Mouse (Mus musculus) brown adipose tissue, adult 24 weeks (tissue): ENCODE measurements around the gene Dis3l. TPM values are rescaled to one million over a fixed set of nuclear protein-coding genes. Genes with fewer than 3 reads are reported as not detected.

Experiments
- H3K27ac ChIP-seq: fragments of 200-500 bp; replicated peaks from 2 replicates; pipeline ENCODE4 v1.5.1; 2012; ENCODE audit warnings: low read depth, mild to moderate bottlenecking, low read length
- H3K4me1 ChIP-seq: fragments of 200-500 bp; 2 replicates; pipeline ENCODE4 v1.6.1; 2012; ENCODE audit warnings: low read length, mixed read lengths; ENCODE audit not compliant: control insufficient read depth, insufficient read depth, insufficient read length
- H3K4me3 ChIP-seq: fragments of 200-500 bp; 2 replicates; pipeline ENCODE4 v1.5.1; 2012; ENCODE audit warnings: low read depth, mild to moderate bottlenecking, low read length, moderate library complexity; ENCODE audit not compliant: insufficient read depth
- polyA plus RNA-seq: library from polyadenylated mRNA; stranded (reverse); fragments of >200 nt; gene quantifications from 2 replicates; pipeline ENCODE4 v1.2.4, GENCODE M21; 2012; ENCODE audit not compliant: missing spikeins, insufficient read depth, insufficient read length

The Dis3l gene
- polyA plus RNA-seq, result 18.0 and 18.7 TPM in 2 replicates

GRCm38 (mm10) chr9:64341254-64341566, at the start of gene Dis3l:
Gene Dis3l (minus strand): TSS chr9:64341288.
- Histone ChIP-seq H3K4me3 (peak within 1 kb of the TSS; percentile 90), H3K27ac (peak within 1 kb of the TSS; percentile 96), H3K4me1 (no peaks in the 10 kb centered on the region)

- Histone ChIP-seq H3K4me1 (peaks cover 3% of the 10 kb centered on the region; the same call in 1 of the 2 replicates), H3K4me3 (no peak overlapping the region), H3K27ac (no peak overlapping the region)
Measured at GRCm38 (mm10) chr9:64389576-64390292, 48.6 kb upstream of the Dis3l start.

GRCm38 (mm10) chr9:64386466-64387211, 45.6 kb upstream of the Dis3l start:
- Histone ChIP-seq H3K4me1 (peaks cover 3% of the 10 kb centered on the region; the same call in 1 of the 2 replicates), H3K27ac (no peak overlapping the region), H3K4me3 (no peak overlapping the region)

GRCm38 (mm10) chr9:64385511-64386465, 44.7 kb upstream of the Dis3l start, which contains the start of gene Megf11:
Gene Megf11 (plus strand): TSS chr9:64385626.
- Histone ChIP-seq H3K4me3 (peak within 1 kb of the TSS; percentile 34), H3K27ac (no peak within 1 kb of the TSS), H3K4me1 (peaks cover 3% of the 10 kb centered on the region; the same call in 1 of the 2 replicates)

GRCm38 (mm10) chr9:64383021-64383788, 42.1 kb upstream of the Dis3l start:
- no peak overlapping the region for H3K4me3 ChIP-seq
- H3K27ac ChIP-seq, result no peak overlapping the region
- peaks cover 3% of the 10 kb centered on the region; the same call in 1 of the 2 replicates for H3K4me1 ChIP-seq

GRCm38 (mm10) chr9:64376380-64376779, 35.3 kb upstream of the Dis3l start:
- no peaks in the 10 kb centered on the region for H3K4me1 ChIP-seq
- no peak overlapping the region for H3K27ac ChIP-seq
- H3K4me3 ChIP-seq, result no peak overlapping the region

- no peak overlapping the region for H3K4me3 ChIP-seq
- no peak overlapping the region for H3K27ac ChIP-seq
- no peaks in the 10 kb centered on the region for H3K4me1 ChIP-seq
Measured at GRCm38 (mm10) chr9:64371305-64371819, 30.3 kb upstream of the Dis3l start.

- H3K27ac ChIP-seq, result no peak overlapping the region
- H3K4me3 ChIP-seq, result no peak overlapping the region
- H3K4me1 ChIP-seq, result no peaks in the 10 kb centered on the region
Measured at GRCm38 (mm10) chr9:64369871-64370270, 28.8 kb upstream of the Dis3l start.

- Histone ChIP-seq H3K4me1 (no peaks in the 10 kb centered on the region), H3K4me3 (no peak overlapping the region), H3K27ac (no peak overlapping the region)
Measured at GRCm38 (mm10) chr9:64361231-64361950, 20.3 kb upstream of the Dis3l start.

GRCm38 (mm10) chr9:64355627-64356026, 14.5 kb upstream of the Dis3l start:
- H3K27ac ChIP-seq, result no peak overlapping the region
- H3K4me3 ChIP-seq, result no peak overlapping the region
- no peaks in the 10 kb centered on the region for H3K4me1 ChIP-seq

GRCm38 (mm10) chr9:64351191-64351590, 10.1 kb upstream of the Dis3l start:
- Histone ChIP-seq H3K27ac (no peak overlapping the region), H3K4me3 (no peak overlapping the region), H3K4me1 (no peaks in the 10 kb centered on the region)

GRCm38 (mm10) chr9:64349490-64349889, 8.4 kb upstream of the Dis3l start:
- H3K27ac ChIP-seq, result no peak overlapping the region
- H3K4me1 ChIP-seq, result no peaks in the 10 kb centered on the region
- H3K4me3 ChIP-seq, result no peak overlapping the region

- no peak overlapping the region for H3K4me3 ChIP-seq
- no peak overlapping the region for H3K27ac ChIP-seq
- H3K4me1 ChIP-seq, result no peaks in the 10 kb centered on the region
Measured at GRCm38 (mm10) chr9:64347377-64347776, 6.3 kb upstream of the Dis3l start.

- no peak overlapping the region for H3K27ac ChIP-seq
- H3K4me3 ChIP-seq, result no peak overlapping the region
- H3K4me1 ChIP-seq, result no peaks in the 10 kb centered on the region
Measured at GRCm38 (mm10) chr9:64345931-64346330, 4.8 kb upstream of the Dis3l start.
